Mouse (Mus musculus): Measurements from ENCODE around the gene Jag2.

- TF ChIP-seq POLR2A (IDR thresholded peaks at IDR 0.05; ENCODE audit: extremely low read depth, insufficient read depth, low read length) = no peak
- TF ChIP-seq CTCF (IDR thresholded peaks at IDR 0.05; ENCODE audit: low read depth, low read length) = no peak
Measured at GRCm38 (mm10) chr12:112881301-112881815, 48.2 kb downstream of the Jag2 start.
